Mouse (Mus musculus) CH12.LX (cell line): Measurements from ENCODE around the gene Sec22c. TPM values are rescaled to one million over a fixed set of nuclear protein-coding genes. Genes with fewer than 3 reads are reported as not detected.

ENCODE experiments used
- DNase-seq: peaks from one replicate; pipeline ENCODE4 v3.0.0-alpha.2; 2013; ENCODE audit errors: extremely low read depth
- H3K27ac ChIP-seq: 2 replicates; pipeline ENCODE4 v1.5.1; 2012; ENCODE audit warnings: low read depth, mild to moderate bottlenecking, control low read depth, moderate library complexity; ENCODE audit not compliant: insufficient read depth
- H3K27me3 ChIP-seq: replicated peaks from 2 replicates; pipeline ENCODE3; 2012; ENCODE audit warnings: inconsistent platforms
- H3K36me3 ChIP-seq, 2 experiments: replicated peaks in 1 of 2; 2 replicates each; pipeline versions ENCODE3 to v1.6.1; 2012; ENCODE audit warnings: inconsistent platforms in 1 of 2, low read length in 1 of 2, mild to moderate bottlenecking in 1 of 2, mixed read lengths in 1 of 2, moderate library complexity in 1 of 2; ENCODE audit not compliant: control insufficient read depth in 1 of 2, insufficient read depth in 1 of 2
- H3K4me1 ChIP-seq, 2 experiments: 2 replicates each; pipeline ENCODE4 v1.6.1; 2012; ENCODE audit warnings: inconsistent platforms in 1 of 2, moderate library complexity in 1 of 2; ENCODE audit not compliant: insufficient read depth in 2 of 2, control insufficient read depth in 1 of 2
- H3K4me2 ChIP-seq: 2 replicates; pipeline ENCODE4 v1.6.1; 2012; ENCODE audit warnings: low read depth, mild to moderate bottlenecking, control low read depth; ENCODE audit not compliant: poor library complexity, insufficient read depth, severe bottlenecking
- H3K4me3 ChIP-seq, 3 experiments: fragments of 150-350 bp in 1 of 3; sonication (generic) in 1 of 3; replicated peaks in 1 of 3; 2 replicates each; pipeline versions ENCODE3 to v1.5.1; 2011 to 2012; ENCODE audit warnings: low read depth in 2 of 3, low read length in 2 of 3, mild to moderate bottlenecking in 2 of 3, moderate library complexity in 2 of 3, control low read depth in 1 of 3, improper control_type of control experiment in 1 of 3, inconsistent platforms in 1 of 3, mixed read lengths in 1 of 3; ENCODE audit not compliant: poor library complexity in 1 of 3
- H3K79me2 ChIP-seq: replicated peaks from 2 replicates; pipeline ENCODE4 v1.6.1; 2012; ENCODE audit warnings: mild to moderate bottlenecking, moderate library complexity; ENCODE audit not compliant: control insufficient read depth, poor library complexity, insufficient read depth, severe bottlenecking; ENCODE audit errors: extremely low read depth
- H3K9ac ChIP-seq: 2 replicates; pipeline ENCODE4 v1.6.1; 2012; ENCODE audit warnings: low read depth, mild to moderate bottlenecking, control low read depth, moderate library complexity; ENCODE audit not compliant: insufficient read depth
- H3K9me3 ChIP-seq: replicated peaks from 2 replicates; pipeline ENCODE3; 2012; ENCODE audit warnings: low read length, inconsistent platforms, mixed read lengths
- CHD1 ChIP-seq: IDR thresholded peaks from 2 replicates; pipeline ENCODE4 v1.6.1; 2012; ENCODE audit warnings: low read depth, low read length, improper control_type of control experiment, inconsistent platforms
- CHD2 ChIP-seq: IDR thresholded peaks from 2 replicates; pipeline ENCODE4 v1.6.1; 2011; ENCODE audit warnings: low read length, improper control_type of control experiment
- CTCF ChIP-seq, 2 experiments: IDR thresholded peaks in 1 of 2; conservative IDR thresholded peaks in 1 of 2; 2 replicates each; pipeline ENCODE4 v1.5.1; 2011 to 2012; ENCODE audit warnings: low read depth in 2 of 2, low read length in 2 of 2, improper control_type of control experiment in 1 of 2, inconsistent platforms in 1 of 2, mild to moderate bottlenecking in 1 of 2, moderate library complexity in 1 of 2
- ELF1 ChIP-seq: IDR thresholded peaks from 2 replicates; pipeline ENCODE4 v1.6.1; 2014; ENCODE audit warnings: low read depth, mild to moderate bottlenecking, inconsistent platforms, low read length, improper control_type of control experiment
- ETS1 ChIP-seq: conservative IDR thresholded peaks from 2 replicates; pipeline ENCODE4 v1.6.1; 2012; ENCODE audit warnings: low read depth, mild to moderate bottlenecking, inconsistent platforms, low read length, improper control_type of control experiment, moderate library complexity
- GABPA ChIP-seq: IDR thresholded peaks from 2 replicates; pipeline ENCODE4 v1.6.1; 2012; ENCODE audit warnings: low read depth, low read length, improper control_type of control experiment, inconsistent platforms; ENCODE audit not compliant: insufficient replicate concordance
- HCFC1 ChIP-seq: IDR thresholded peaks from 2 replicates; pipeline ENCODE4 v1.6.1; 2012; ENCODE audit warnings: low read depth, mild to moderate bottlenecking, inconsistent platforms, low read length, improper control_type of control experiment
- IRF4 ChIP-seq: IDR thresholded peaks from 2 replicates; pipeline ENCODE4 v1.6.1; 2014; ENCODE audit warnings: low read depth, mild to moderate bottlenecking, inconsistent platforms, low read length, improper control_type of control experiment
- JUN ChIP-seq: IDR thresholded peaks from 2 replicates; pipeline ENCODE4 v1.6.1; 2011; ENCODE audit warnings: low read depth, mild to moderate bottlenecking, low read length, improper control_type of control experiment, moderate library complexity; ENCODE audit not compliant: insufficient read depth
- JUND ChIP-seq: conservative IDR thresholded peaks from 2 replicates; pipeline ENCODE4 v1.6.1; 2011; ENCODE audit warnings: low read depth, low read length, improper control_type of control experiment
- KAT2A ChIP-seq: IDR thresholded peaks from 2 replicates; pipeline ENCODE4 v1.6.1; 2012; ENCODE audit warnings: low read length, improper control_type of control experiment, inconsistent platforms; ENCODE audit not compliant: insufficient replicate concordance
- MAFK ChIP-seq: IDR thresholded peaks from 2 replicates; pipeline ENCODE4 v1.6.1; 2011; ENCODE audit warnings: low read length, improper control_type of control experiment; ENCODE audit not compliant: insufficient replicate concordance
- MAX ChIP-seq: IDR thresholded peaks from 2 replicates; pipeline ENCODE4 v1.6.1; 2011; ENCODE audit warnings: low read length, improper control_type of control experiment
- MEF2A ChIP-seq: IDR thresholded peaks from 2 replicates; pipeline ENCODE4 v1.6.1; 2014; ENCODE audit warnings: low read depth, mild to moderate bottlenecking, inconsistent platforms, low read length, improper control_type of control experiment, borderline replicate concordance
- MXI1 ChIP-seq: IDR thresholded peaks from 2 replicates; pipeline ENCODE4 v1.6.1; 2011; ENCODE audit warnings: mild to moderate bottlenecking, low read depth, low read length, improper control_type of control experiment
- MYC ChIP-seq: IDR thresholded peaks from 2 replicates; pipeline ENCODE4 v1.6.1; 2011; ENCODE audit warnings: low read depth, mild to moderate bottlenecking, improper control_type of control experiment, low read length
- NRF1 ChIP-seq: IDR thresholded peaks from 2 replicates; pipeline ENCODE4 v1.6.1; 2014; ENCODE audit warnings: low read depth, mild to moderate bottlenecking, inconsistent platforms, low read length, improper control_type of control experiment, moderate library complexity
- POLR2A ChIP-seq: IDR thresholded peaks from 2 replicates; pipeline ENCODE4 v1.6.1; 2011; ENCODE audit warnings: low read depth, mild to moderate bottlenecking, improper control_type of control experiment, low read length
- RAD21 ChIP-seq: IDR thresholded peaks from 2 replicates; pipeline ENCODE4 v1.6.1; 2011; ENCODE audit warnings: low read depth, mild to moderate bottlenecking, low read length, improper control_type of control experiment, moderate library complexity
- SMC3 ChIP-seq: IDR thresholded peaks from 2 replicates; pipeline ENCODE4 v1.6.1; 2011; ENCODE audit warnings: low read depth, low read length, improper control_type of control experiment
- TCF12 ChIP-seq: IDR thresholded peaks from 2 replicates; pipeline ENCODE4 v1.6.1; 2014; ENCODE audit warnings: low read depth, mild to moderate bottlenecking, inconsistent platforms, low read length, improper control_type of control experiment
- USF1 ChIP-seq: IDR thresholded peaks from 2 replicates; pipeline ENCODE4 v1.6.1; 2014; ENCODE audit warnings: low read depth, mild to moderate bottlenecking, inconsistent platforms, low read length, improper control_type of control experiment
- USF2 ChIP-seq: conservative IDR thresholded peaks from 2 replicates; pipeline ENCODE4 v1.6.1; 2011; ENCODE audit warnings: low read depth, low read length, improper control_type of control experiment
- ZC3H11A ChIP-seq: IDR thresholded peaks from 2 replicates; pipeline ENCODE4 v1.6.1; 2012; ENCODE audit warnings: low read depth, mild to moderate bottlenecking, inconsistent platforms, low read length, improper control_type of control experiment
- ZKSCAN1 ChIP-seq: IDR thresholded peaks from 2 replicates; pipeline ENCODE4 v1.6.1; 2012; ENCODE audit warnings: low read depth, inconsistent platforms, low read length, improper control_type of control experiment, borderline replicate concordance
- ZMIZ1 ChIP-seq: IDR thresholded peaks from 2 replicates; pipeline ENCODE4 v1.6.1; 2012; ENCODE audit warnings: low read depth, mild to moderate bottlenecking, inconsistent platforms, low read length, improper control_type of control experiment
- dilution Hi-C: fragments of 300-500 bp; cut with MboI; formaldehyde crosslinking; loops from 2 replicates; pipeline ENCODE4 v1.14.3; 2020; ENCODE audit warnings: low sequenced_read_pairs; ENCODE audit not compliant: extremely low pct_unique_long_range_greater_than_20kb, extremely low pct_ligation_motif_present
- in situ Hi-C: fragments of 300-500 bp; cut with MboI; formaldehyde crosslinking; loops from 3 replicates; pipeline ENCODE4 v1.14.3; 2019; ENCODE audit warnings: low sequenced_read_pairs, low pct_ligation_motif_present, low pct_unique_long_range_greater_than_20kb, mixed read lengths
- polyA plus RNA-seq: library from polyadenylated mRNA; unstranded; fragments of >175 nt; gene quantifications from 2 replicates; pipeline ENCODE4 v1.2.1, GENCODE M21; 2012; ENCODE audit warnings: low read depth; ENCODE audit not compliant: insufficient read length
- total RNA-seq, 2 experiments: library from RNA; depleted of rRNA; stranded (reverse); fragments of 300-350 nt in 1 of 2; fragments of >200 nt in 1 of 2; gene quantifications; 2 replicates each; pipeline ENCODE4 v1.2.3; 2012 to 2014

Gene Sec22c
- total and polyA plus RNA-seq, 3 experiments: 2.4 to 5.7 (median 4.0) TPM

DNA sequence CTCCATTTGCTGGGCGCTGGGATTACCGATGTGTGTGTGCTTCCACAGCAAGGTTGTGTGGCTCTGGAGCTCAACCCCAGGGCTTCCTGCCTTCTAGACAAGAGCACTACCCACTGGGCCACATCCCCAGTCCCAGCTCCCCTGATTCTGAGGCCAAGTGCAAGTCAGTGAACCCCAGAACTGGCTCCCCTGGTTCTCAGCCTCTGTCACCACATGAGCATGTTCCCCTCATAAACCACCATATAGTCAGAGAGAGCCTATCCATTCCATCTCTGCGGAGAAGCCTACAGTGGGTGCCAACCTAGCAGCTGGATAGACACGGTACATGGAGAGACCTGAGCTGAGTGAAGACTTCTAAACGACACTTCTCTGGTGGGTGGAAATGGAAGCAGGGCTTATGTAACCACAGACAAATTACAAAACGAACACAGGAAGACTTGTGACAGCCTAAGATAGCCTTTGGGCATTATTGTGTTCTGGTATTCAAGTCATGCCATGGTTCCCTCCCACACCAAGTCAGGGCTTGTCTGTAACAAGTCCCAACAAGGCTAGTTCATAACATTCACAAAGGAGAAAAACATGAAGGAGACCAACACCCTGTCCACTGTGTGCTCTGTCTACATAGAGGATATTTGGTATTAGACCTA, 862 bp upstream of the Sec22c start:
- H3K27me3 ChIP-seq: no peaks in the 10 kb centered on the region
- DNase-seq: no peak
- H3K4me2 ChIP-seq: peak overlapping the region; percentile 58; the same call in 1 of the 2 replicates
- peaks cover 0 to 2% of the 10 kb centered on the region in 2 experiments for H3K36me3 ChIP-seq
- TF ChIP-seq JUND (no peak), IRF4 (no peak), ELF1 (no peak), JUN (no peak), ETS1 (no peak), USF1 (no peak), ZKSCAN1 (no peak), MXI1 (no peak), CTCF (conservative IDR thresholded peaks at IDR 0.05 in 1 of 2, IDR thresholded peaks at IDR 0.05 in 1 of 2; ENCODE audit: low read depth in 2 of 2, low read length in 2 of 2) (no peak), ZC3H11A (no peak), MYC (no peak), MEF2A (no peak), USF2 (no peak), MAFK (no peak), ZMIZ1 (no peak), SMC3 (no peak), KAT2A (no peak), CHD2 (no peak), MAX (no peak), POLR2A (no peak)
- TF ChIP-seq, all 38 proteins: peak for 0
- H3K9me3 ChIP-seq: no peaks in the 10 kb centered on the region
- dilution Hi-C loops (no loop called here), in situ Hi-C loops (no loop called here)
- no peak overlapping the region for H3K27ac ChIP-seq
- H3K79me2 ChIP-seq: peaks cover 9% of the 10 kb centered on the region
- peaks cover 9 to 30% of the 10 kb centered on the region in 2 experiments for H3K4me1 ChIP-seq
- H3K4me3 ChIP-seq: peak overlapping the region in 1 of 3 experiments; percentile 73
- H3K9ac ChIP-seq: no peak overlapping the region

GRCm38 (mm10) chr9:121704261-121704645, 1.0 kb downstream of the Sec22c start:
- in situ Hi-C loops: no loop called here
- dilution Hi-C loops: no loop called here
- no peak overlapping the region for H3K27ac ChIP-seq

More at GRCm38 (mm10) chr9:121704261-121704645, 1.0 kb downstream of the Sec22c start:
- DNase-seq: no peak
- Histone ChIP-seq H3K4me3 (peak overlapping the region in 2 of 3 experiments; percentile 73 to 75), H3K79me2 (no peaks in the 10 kb centered on the region), H3K4me1 (peaks cover 9 to 20% of the 10 kb centered on the region in 2 experiments), H3K9me3 (no peaks in the 10 kb centered on the region), H3K27me3 (no peaks in the 10 kb centered on the region), H3K9ac (0 out of 2 replicates have a peak overlapping the region, but pooled peaks have one; percentile 15), H3K4me2 (peak overlapping the region; percentile 33), H3K36me3 (peaks cover 0 to 2% of the 10 kb centered on the region in 2 experiments)
- TF ChIP-seq ETS1 (no peak), MYC (no peak), TCF12 (no peak), IRF4 (no peak), MAX (no peak), MAFK (no peak), CTCF (conservative IDR thresholded peaks at IDR 0.05 in 1 of 2, IDR thresholded peaks at IDR 0.05 in 1 of 2; ENCODE audit: low read depth in 2 of 2, low read length in 2 of 2) (no peak), CHD1 (no peak), HCFC1 (no peak), NRF1 (no peak), GABPA (no peak), RAD21 (no peak), MXI1 (no peak), JUN (no peak), USF2 (no peak), ZC3H11A (no peak), USF1 (no peak), ZMIZ1 (no peak), KAT2A (no peak)
